Mouse (Mus musculus) fat pad, adult 2 months (tissue): ENCODE results near the gene Gdap1l1.

Source experiments
- DNase-seq: peaks from one replicate; pipeline ENCODE4 v3.0.0-alpha.2; 2011; ENCODE audit warnings: low read depth, low spot score; ENCODE audit errors: extremely low read depth

Gene Gdap1l1

GRCm38 (mm10) chr2:163503191-163503590, 64.9 kb downstream of the Gdap1l1 start:
- no peak for DNase-seq
